Mouse (Mus musculus) MEL (cell line): ENCODE measurements at regions not wholly inside any gene's neighbourhood (a gene's known extent, or its start where the extent isn't known, plus 50 kb on each side); places are given as distances from the start of the nearest gene placed in this dataset.

Experiments
- DNase-seq: peaks from one replicate; pipeline ENCODE4 v3.0.0; 2011; ENCODE audit warnings: low read depth, low spot score
- H3K27ac ChIP-seq: 2 replicates; pipeline ENCODE4 v1.5.1; 2012; ENCODE audit warnings: low read depth, mild to moderate bottlenecking, control low read depth, low read length, moderate library complexity; ENCODE audit not compliant: control insufficient read depth
- H3K27me3 ChIP-seq, 2 experiments: fragments of 150-350 bp in 1 of 2; sonication (generic) in 1 of 2; 2 replicates each; pipeline ENCODE4 v1.6.1; 2012; ENCODE audit warnings: low read length in 2 of 2, mild to moderate bottlenecking in 2 of 2, improper control_type of control experiment in 1 of 2, moderate library complexity in 1 of 2; ENCODE audit not compliant: insufficient read depth in 2 of 2, control insufficient read depth in 1 of 2
- H3K36me3 ChIP-seq, 2 experiments: 2 replicates each; pipeline ENCODE4 v1.6.1; 2012 to 2014; ENCODE audit warnings: low read length in 2 of 2, improper control_type of control experiment in 1 of 2, inconsistent platforms in 1 of 2, mild to moderate bottlenecking in 1 of 2; ENCODE audit not compliant: insufficient read depth in 2 of 2, control insufficient read depth in 1 of 2
- H3K4me1 ChIP-seq, 2 experiments: fragments of 150-350 bp in 1 of 2; sonication (generic) in 1 of 2; 2 replicates each; pipeline ENCODE4 v1.6.1; 2012; ENCODE audit warnings: low read length in 2 of 2, improper control_type of control experiment in 1 of 2, mild to moderate bottlenecking in 1 of 2; ENCODE audit not compliant: insufficient read depth in 2 of 2, control insufficient read depth in 1 of 2
- H3K4me3 ChIP-seq, 2 experiments: fragments of 150-350 bp in 1 of 2; sonication (generic) in 1 of 2; 2 replicates each; pipeline ENCODE4 v1.5.1; 2012; ENCODE audit warnings: low read depth in 2 of 2, low read length in 2 of 2, mild to moderate bottlenecking in 2 of 2, moderate library complexity in 2 of 2, control low read depth in 1 of 2, improper control_type of control experiment in 1 of 2; ENCODE audit not compliant: control insufficient read depth in 1 of 2, insufficient read depth in 1 of 2
- H3K79me2 ChIP-seq: 2 replicates; pipeline ENCODE4 v1.6.1; 2012; ENCODE audit warnings: mild to moderate bottlenecking, low read length, moderate library complexity; ENCODE audit not compliant: control insufficient read depth, poor library complexity, insufficient read depth
- H3K9ac ChIP-seq: 2 replicates; pipeline ENCODE4 v1.6.1; 2012; ENCODE audit warnings: low read depth, mild to moderate bottlenecking, control low read depth, low read length, moderate library complexity; ENCODE audit not compliant: control insufficient read depth, poor library complexity, severe bottlenecking
- H3K9me3 ChIP-seq: fragments of 150-350 bp; sonication (generic); replicated peaks from 2 replicates; pipeline ENCODE4 v1.6.1; 2012; ENCODE audit warnings: mild to moderate bottlenecking, low read length, improper control_type of control experiment, moderate library complexity; ENCODE audit not compliant: insufficient read depth
- E2F4 ChIP-seq: IDR thresholded peaks from 2 replicates; pipeline ENCODE4 v1.6.1; 2011; ENCODE audit warnings: low read depth, low read length, improper control_type of control experiment, borderline replicate concordance
- ETS1 ChIP-seq: IDR thresholded peaks from 2 replicates; pipeline ENCODE4 v1.6.1; 2012; ENCODE audit warnings: low read depth, mild to moderate bottlenecking, inconsistent platforms, low read length, improper control_type of control experiment, moderate library complexity
- GATA1 ChIP-seq: IDR thresholded peaks from 2 replicates; pipeline ENCODE4 v1.6.1; 2011; ENCODE audit warnings: low read depth, low read length, improper control_type of control experiment
- HCFC1 ChIP-seq: IDR thresholded peaks from 2 replicates; pipeline ENCODE4 v1.6.1; 2012; ENCODE audit warnings: low read depth, mild to moderate bottlenecking, inconsistent platforms, low read length, improper control_type of control experiment, moderate library complexity
- JUND ChIP-seq: IDR thresholded peaks from 2 replicates; pipeline ENCODE4 v1.6.1; 2011; ENCODE audit warnings: low read depth, mild to moderate bottlenecking, improper control_type of control experiment, low read length
- KAT2A ChIP-seq: conservative IDR thresholded peaks from 2 replicates; pipeline ENCODE4 v1.6.1; 2012; ENCODE audit warnings: low read depth, low read length, improper control_type of control experiment, inconsistent platforms
- MAFK ChIP-seq: IDR thresholded peaks from 2 replicates; pipeline ENCODE4 v1.6.1; 2011; ENCODE audit warnings: low read depth, mild to moderate bottlenecking, low read length, improper control_type of control experiment, borderline replicate concordance
- MAX ChIP-seq: IDR thresholded peaks from 2 replicates; pipeline ENCODE4 v1.6.1; 2011; ENCODE audit warnings: low read length, improper control_type of control experiment
- MXI1 ChIP-seq: IDR thresholded peaks from 2 replicates; pipeline ENCODE4 v1.6.1; 2011; ENCODE audit warnings: mild to moderate bottlenecking, low read depth, low read length, improper control_type of control experiment
- MYB ChIP-seq: IDR thresholded peaks from 2 replicates; pipeline ENCODE4 v1.6.1; 2011; ENCODE audit warnings: mild to moderate bottlenecking, low read depth, low read length, improper control_type of control experiment
- MYC ChIP-seq: IDR thresholded peaks from 2 replicates; pipeline ENCODE4 v1.6.1; 2011; ENCODE audit warnings: low read depth, mild to moderate bottlenecking, low read length, improper control_type of control experiment, moderate library complexity
- POLR2A ChIP-seq, 2 experiments: IDR thresholded peaks; 2 replicates each; pipeline ENCODE4 v1.6.1; 2011 to 2012; ENCODE audit warnings: low read length in 2 of 2, mild to moderate bottlenecking in 2 of 2, control low read depth in 1 of 2, improper control_type of control experiment in 1 of 2, low read depth in 1 of 2, moderate library complexity in 1 of 2; ENCODE audit not compliant: control insufficient read depth in 1 of 2, insufficient read depth in 1 of 2, poor library complexity in 1 of 2
- POLR2AphosphoS5 ChIP-seq: IDR thresholded peaks from 2 replicates; pipeline ENCODE4 v1.6.1; 2012; ENCODE audit warnings: low read depth, borderline replicate concordance, mild to moderate bottlenecking, inconsistent platforms, low read length, moderate library complexity, mixed read lengths
- RAD21 ChIP-seq: IDR thresholded peaks from 2 replicates; pipeline ENCODE4 v1.6.1; 2011; ENCODE audit warnings: mild to moderate bottlenecking, low read depth, low read length, improper control_type of control experiment
- SIN3A ChIP-seq: IDR thresholded peaks from 2 replicates; pipeline ENCODE4 v1.6.1; 2012; ENCODE audit warnings: low read length, improper control_type of control experiment, inconsistent platforms
- SMC3 ChIP-seq: IDR thresholded peaks from 2 replicates; pipeline ENCODE4 v1.6.1; 2011; ENCODE audit warnings: low read depth, low read length, improper control_type of control experiment
- TBP ChIP-seq: IDR thresholded peaks from 2 replicates; pipeline ENCODE4 v1.8.0; 2011; ENCODE audit warnings: low read depth, low read length, improper control_type of control experiment
- UBTF ChIP-seq: IDR thresholded peaks from 2 replicates; pipeline ENCODE4 v1.6.1; 2012; ENCODE audit warnings: low read depth, mild to moderate bottlenecking, inconsistent platforms, low read length, improper control_type of control experiment, moderate library complexity, borderline replicate concordance; ENCODE audit not compliant: insufficient read depth
- USF2 ChIP-seq, 2 experiments: IDR thresholded peaks; 2 replicates each; pipeline ENCODE4 v1.6.1; 2011 to 2012; ENCODE audit warnings: improper control_type of control experiment in 2 of 2, low read length in 2 of 2, borderline replicate concordance in 1 of 2, inconsistent platforms in 1 of 2, low read depth in 1 of 2, mild to moderate bottlenecking in 1 of 2; ENCODE audit not compliant: insufficient read depth in 1 of 2
- ZC3H11A ChIP-seq: IDR thresholded peaks from 2 replicates; pipeline ENCODE4 v1.6.1; 2012; ENCODE audit warnings: low read depth, mild to moderate bottlenecking, inconsistent platforms, low read length, improper control_type of control experiment
- ZKSCAN1 ChIP-seq: IDR thresholded peaks from 2 replicates; pipeline ENCODE4 v1.6.1; 2012; ENCODE audit warnings: low read depth, mild to moderate bottlenecking, inconsistent platforms, low read length, improper control_type of control experiment, moderate library complexity
- ZNF384 ChIP-seq: IDR thresholded peaks from 2 replicates; pipeline ENCODE4 v1.6.1; 2012; ENCODE audit warnings: low read depth, mild to moderate bottlenecking, inconsistent platforms, low read length, improper control_type of control experiment

DNA sequence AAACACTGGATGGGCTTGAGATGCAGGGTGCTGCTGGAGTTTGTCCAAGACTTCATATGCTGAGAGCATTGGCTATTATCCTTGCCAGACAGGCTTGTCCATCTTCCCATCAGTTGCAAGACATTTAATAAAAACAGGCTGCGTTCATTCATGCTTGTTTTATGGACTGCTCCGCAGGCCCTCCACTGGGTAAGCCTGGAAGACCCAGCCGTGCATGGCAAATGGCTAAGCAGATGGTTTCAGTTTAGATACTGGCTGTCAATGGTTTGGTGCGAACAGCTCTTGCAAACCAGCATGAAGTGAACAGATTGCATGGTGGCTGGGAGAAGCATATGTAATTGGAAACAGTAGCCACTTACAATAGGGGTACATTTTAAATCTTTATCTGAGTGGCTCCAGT, 556.4 kb upstream of the Klf4 start:
- Histone ChIP-seq H3K27ac (no peak overlapping the region), H3K79me2 (no peaks in the 10 kb centered on the region), H3K9me3 (no peaks in the 10 kb centered on the region), H3K4me3 (no peak overlapping the region), H3K9ac (no peak overlapping the region), H3K36me3 (no peaks in the 10 kb centered on the region), H3K4me1 (no peaks in the 10 kb centered on the region), H3K27me3 (no peaks in the 10 kb centered on the region)
- TF ChIP-seq RAD21 (no peak), USF2 (IDR thresholded peaks at IDR 0.05; ENCODE audit: borderline replicate concordance in 1 of 2, insufficient read depth in 1 of 2, low read depth in 1 of 2, low read length in 2 of 2) (no peak), SMC3 (no peak), SIN3A (no peak), ZKSCAN1 (no peak), MYC (no peak), ETS1 (no peak)
- DNase-seq, result no peak

DNA sequence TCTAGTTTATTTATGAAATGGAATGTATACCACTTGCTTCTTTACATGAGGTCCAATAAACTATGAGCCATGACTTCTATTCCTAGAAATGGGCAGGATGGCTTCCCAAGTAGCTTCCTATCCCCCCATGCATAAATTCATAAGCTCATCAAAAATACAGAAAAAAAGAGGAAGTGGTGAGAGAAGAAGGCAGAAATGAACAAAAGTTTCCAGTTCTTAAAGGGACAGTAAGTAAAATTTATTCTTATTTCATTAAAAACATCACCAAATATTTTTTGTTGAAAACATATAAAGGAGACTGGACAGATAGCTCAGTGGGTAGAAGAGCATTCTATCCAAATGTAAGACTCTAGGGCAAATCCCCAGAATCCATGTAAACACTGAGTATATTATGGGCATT, 554.0 kb upstream of the Klf4 start:
- no peaks in the 10 kb centered on the region for H3K4me1 ChIP-seq
- no peak overlapping the region for H3K9ac ChIP-seq
- no peak overlapping the region for H3K4me3 ChIP-seq
- DNase-seq, result no peak
- TF ChIP-seq UBTF (no peak), ZNF384 (no peak), ETS1 (no peak), MAX (no peak), ZC3H11A (no peak), GATA1 (no peak), MXI1 (no peak), POLR2A (IDR thresholded peaks at IDR 0.05; ENCODE audit: control insufficient read depth in 1 of 2, insufficient read depth in 1 of 2, low read depth in 1 of 2, low read length in 2 of 2, poor library complexity in 1 of 2) (no peak), TBP (no peak), SIN3A (no peak), POLR2AphosphoS5 (no peak), HCFC1 (no peak), KAT2A (no peak), JUND (no peak), MAFK (no peak), MYB (no peak), E2F4 (no peak)
- H3K36me3 ChIP-seq, result no peaks in the 10 kb centered on the region
- no peaks in the 10 kb centered on the region for H3K79me2 ChIP-seq
- no peaks in the 10 kb centered on the region for H3K9me3 ChIP-seq
- no peak overlapping the region for H3K27ac ChIP-seq
- H3K27me3 ChIP-seq, result no peaks in the 10 kb centered on the region
